Mouse (Mus musculus) CH12.LX (cell line): ENCODE data around the gene Plekhh3.
A peak's percentile ranks its signal among the peaks of the same experiment; 100 is the strongest.

Experiments
- MEF2A ChIP-seq: IDR thresholded peaks from 2 replicates; pipeline ENCODE4 v1.6.1; 2014; ENCODE audit warnings: low read depth, mild to moderate bottlenecking, inconsistent platforms, low read length, improper control_type of control experiment, borderline replicate concordance
- ZC3H11A ChIP-seq: IDR thresholded peaks from 2 replicates; pipeline ENCODE4 v1.6.1; 2012; ENCODE audit warnings: low read depth, mild to moderate bottlenecking, inconsistent platforms, low read length, improper control_type of control experiment
- ZKSCAN1 ChIP-seq: IDR thresholded peaks from 2 replicates; pipeline ENCODE4 v1.6.1; 2012; ENCODE audit warnings: low read depth, inconsistent platforms, low read length, improper control_type of control experiment, borderline replicate concordance

GRCm38 (mm10) chr11:101194643-101195042, 23.5 kb upstream of the Plekhh3 start:
- TF ChIP-seq ZKSCAN1 (no peak), ZC3H11A (no peak), MEF2A (peak; percentile 69)
